Mouse (Mus musculus) liver, embryonic 14.5 days (tissue): ENCODE measurements at regions not wholly inside any gene's neighbourhood (a gene's known extent, or its start where the extent isn't known, plus 50 kb on each side); places are given as distances from the start of the nearest gene placed in this dataset.

Experiments used
- ATAC-seq: fragments of 200-750 bp; cut with Nextera tagmentation; 2 replicates; pipeline ENCODE4 v1.8.0; 2017; ENCODE audit warnings: moderate number of reproducible peaks, mild to moderate bottlenecking, moderate library complexity; ENCODE audit not compliant: insufficient read depth
- DNase-seq, 3 experiments: peaks; one replicate each; pipeline ENCODE4 v3.0.0-alpha.2; 2012 to 2013; ENCODE audit warnings: low read depth in 3 of 3, low spot score in 3 of 3
- H3K27ac ChIP-seq: fragments of 300-500 bp; sonication (generic); 2 replicates; pipeline ENCODE4 v1.5.1; 2014; ENCODE audit warnings: moderate library complexity, mild to moderate bottlenecking, control low read depth, inconsistent platforms
- H3K27me3 ChIP-seq: fragments of 300-500 bp; sonication (generic); 2 replicates; pipeline ENCODE4 v1.6.1; 2014; ENCODE audit warnings: mild to moderate bottlenecking, low read length, moderate library complexity; ENCODE audit not compliant: control insufficient read depth, insufficient read depth
- H3K36me3 ChIP-seq: fragments of 300-500 bp; sonication (generic); replicated peaks from 2 replicates; pipeline ENCODE4 v1.6.1; 2014; ENCODE audit warnings: low read depth; ENCODE audit not compliant: control insufficient read depth, insufficient read depth
- H3K4me1 ChIP-seq, 2 experiments: fragments of 200-500 bp in 1 of 2; fragments of 300-500 bp in 1 of 2; sonication (generic) in 1 of 2; replicated peaks; 2 replicates each; pipeline ENCODE4 v1.6.1; 2012 to 2014; ENCODE audit warnings: antibody characterized with exemption in 1 of 2, inconsistent platforms in 1 of 2, low read length in 1 of 2; ENCODE audit not compliant: control insufficient read depth in 2 of 2, insufficient read depth in 2 of 2
- H3K4me2 ChIP-seq: fragments of 300-500 bp; sonication (generic); 2 replicates; pipeline ENCODE4 v1.6.1; 2014; ENCODE audit warnings: low read depth, mild to moderate bottlenecking, control low read depth, moderate library complexity
- H3K4me3 ChIP-seq, 2 experiments: fragments of 200-500 bp in 1 of 2; fragments of 300-500 bp in 1 of 2; sonication (generic) in 1 of 2; 2 replicates each; pipeline ENCODE4 v1.5.1; 2012 to 2014; ENCODE audit warnings: low read depth in 2 of 2, low read length in 2 of 2, mild to moderate bottlenecking in 2 of 2, control low read depth in 1 of 2, inconsistent platforms in 1 of 2, moderate library complexity in 1 of 2; ENCODE audit not compliant: insufficient read depth in 1 of 2
- H3K9ac ChIP-seq: fragments of 300-500 bp; sonication (generic); replicated peaks from 2 replicates; pipeline ENCODE4 v1.6.1; 2014; ENCODE audit warnings: mild to moderate bottlenecking, control low read depth, moderate library complexity
- H3K9me3 ChIP-seq: fragments of 300-500 bp; sonication (generic); 2 replicates; pipeline ENCODE4 v1.6.1; 2016; ENCODE audit warnings: low read length, mixed read lengths; ENCODE audit not compliant: control insufficient read depth
- CTCF ChIP-seq: IDR thresholded peaks from 2 replicates; pipeline ENCODE4 v1.5.1; 2016; ENCODE audit warnings: antibody characterized with exemption, low read depth, control low read depth
- EP300 ChIP-seq: IDR thresholded peaks from 2 replicates; pipeline ENCODE4 v1.6.1; 2016; ENCODE audit warnings: antibody characterized with exemption, low read depth
- WGBS: fragments of 180-500 bp; shearing (Covaris S2); extraction: QIAGEN DNeasy Blood & Tissue Kit; methylation state at CpG from one replicate; pipeline ENCODE4 v1.1.7; 2014; ENCODE audit not compliant: insufficient replicate concordance; 5-methylcytosine and 5-hydroxymethylcytosine counted together

DNA sequence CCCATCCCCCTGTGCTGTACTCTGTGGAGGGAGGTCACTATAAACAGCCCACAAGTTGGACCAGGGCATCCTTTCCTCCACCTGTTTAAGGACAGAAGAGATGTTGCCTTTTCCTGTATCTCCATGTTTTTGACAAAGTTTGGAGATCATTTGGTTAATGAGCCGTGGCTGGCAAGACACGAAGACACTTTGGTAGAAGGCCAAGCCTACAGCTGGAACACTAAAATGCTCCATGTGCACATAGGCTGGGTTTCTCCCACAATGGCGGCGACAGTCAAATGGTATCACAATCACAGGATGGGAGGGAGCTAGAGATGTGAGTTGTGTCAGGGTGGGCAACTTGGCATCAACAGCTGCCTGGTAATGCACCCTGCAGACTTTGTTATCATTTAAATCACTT, 111.9 kb upstream of the Plxnc1 start:
- ATAC-seq (no peak), DNase-seq (no peak)
- H3K9ac ChIP-seq: no peak overlapping the region
- H3K27ac ChIP-seq: no peak overlapping the region
- no peaks in the 10 kb centered on the region for H3K9me3 ChIP-seq
- WGBS: 68% methylated on average over 4 of the region's 4 CpGs
- H3K4me3 ChIP-seq: no peak overlapping the region
- no peaks in the 10 kb centered on the region for H3K36me3 ChIP-seq
- H3K4me2 ChIP-seq: no peak overlapping the region
- no peaks in the 10 kb centered on the region for H3K4me1 ChIP-seq
- no peaks in the 10 kb centered on the region for H3K27me3 ChIP-seq
- no peak for TF ChIP-seq CTCF
- no peak for TF ChIP-seq EP300

DNA sequence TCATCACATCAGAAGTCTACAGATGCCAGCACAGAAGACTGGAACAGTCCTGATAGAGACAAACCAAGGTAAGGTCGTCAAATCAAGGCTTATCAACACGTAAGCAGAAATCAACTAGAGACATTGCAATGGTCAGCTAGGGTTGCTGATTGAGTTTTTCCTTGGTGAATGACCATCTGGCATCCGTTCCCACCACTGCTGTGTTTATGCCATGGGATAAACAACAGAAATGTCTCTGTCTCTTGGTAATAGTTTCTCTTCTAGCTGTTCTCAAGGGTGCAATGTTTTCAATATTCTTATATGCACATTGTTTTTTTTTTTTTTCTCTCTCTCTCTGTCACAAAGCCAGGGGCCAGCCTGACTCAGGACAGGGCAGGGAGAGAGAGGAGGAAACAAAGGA, 110.2 kb upstream of the Plxnc1 start:
- DNase-seq: no peak
- TF ChIP-seq CTCF: no peak
- H3K27ac ChIP-seq: no peak overlapping the region
- no peaks in the 10 kb centered on the region for H3K9me3 ChIP-seq
- no peak for ATAC-seq
- H3K4me1 ChIP-seq: no peaks in the 10 kb centered on the region
- H3K4me2 ChIP-seq: no peak overlapping the region
- 50% methylated on average over 3 of the region's 3 CpGs for WGBS
- H3K9ac ChIP-seq: no peak overlapping the region
- no peaks in the 10 kb centered on the region for H3K27me3 ChIP-seq
- no peak overlapping the region for H3K4me3 ChIP-seq
- H3K36me3 ChIP-seq: no peaks in the 10 kb centered on the region

DNA sequence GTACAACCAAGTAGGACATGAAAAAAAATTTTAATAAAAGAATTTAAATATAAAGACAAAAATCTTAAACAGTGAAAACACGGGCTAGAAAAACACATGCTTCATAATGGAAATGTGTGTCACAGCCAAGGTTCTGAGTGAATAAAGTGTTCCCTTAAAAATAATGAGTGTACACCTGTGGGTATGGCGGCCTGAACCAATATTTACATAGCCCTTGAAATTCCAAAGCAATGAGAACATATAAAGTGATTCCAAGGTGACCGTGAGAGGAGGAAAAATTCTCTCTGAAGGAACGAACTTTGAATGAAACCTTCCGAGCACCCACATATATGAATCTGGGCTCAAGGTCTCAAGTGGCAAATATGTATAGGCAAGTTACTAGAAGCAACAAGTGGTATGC, 104.2 kb upstream of the Plxnc1 start:
- TF ChIP-seq CTCF (no peak), EP300 (no peak)
- 66% methylated on average over 5 of the region's 5 CpGs for WGBS

DNA sequence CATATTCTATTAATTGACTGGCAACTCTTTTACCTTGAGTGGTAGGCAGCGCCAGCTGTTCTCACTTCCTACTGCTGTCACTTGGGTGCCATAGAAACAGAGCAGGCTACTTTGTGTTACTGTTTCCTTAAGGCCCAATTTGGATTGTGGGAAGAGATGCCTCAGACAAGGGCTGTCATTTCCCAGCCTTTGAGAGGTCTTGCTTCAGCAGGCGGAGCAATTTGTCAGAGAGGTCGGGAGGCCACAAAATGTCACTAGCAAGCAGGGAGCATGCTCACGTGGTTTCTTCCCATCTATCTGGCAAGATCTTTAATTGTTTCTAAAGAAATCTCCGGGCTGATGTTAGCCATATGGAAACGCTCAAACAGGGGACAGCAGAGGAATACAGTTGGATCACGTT, 99.3 kb upstream of the Plxnc1 start:
- Histone ChIP-seq H3K9ac (no peak overlapping the region), H3K4me2 (no peak overlapping the region), H3K36me3 (no peaks in the 10 kb centered on the region), H3K27me3 (no peaks in the 10 kb centered on the region), H3K9me3 (no peaks in the 10 kb centered on the region), H3K4me3 (no peak overlapping the region), H3K4me1 (no peaks in the 10 kb centered on the region), H3K27ac (no peak overlapping the region)
- no peak for TF ChIP-seq EP300
- no peak for TF ChIP-seq CTCF
- WGBS: 40% methylated on average over 7 of the region's 7 CpGs
- DNase-seq: no peak
- ATAC-seq: no peak

More for the DNA sequence above, 104.2 kb upstream of the Plxnc1 start:
- Histone ChIP-seq H3K9me3 (no peaks in the 10 kb centered on the region), H3K27ac (no peak overlapping the region), H3K36me3 (no peaks in the 10 kb centered on the region), H3K4me3 (no peak overlapping the region), H3K9ac (no peak overlapping the region), H3K27me3 (no peaks in the 10 kb centered on the region), H3K4me2 (no peak overlapping the region), H3K4me1 (no peaks in the 10 kb centered on the region)
- DNase-seq (no peak), ATAC-seq (no peak)

DNA sequence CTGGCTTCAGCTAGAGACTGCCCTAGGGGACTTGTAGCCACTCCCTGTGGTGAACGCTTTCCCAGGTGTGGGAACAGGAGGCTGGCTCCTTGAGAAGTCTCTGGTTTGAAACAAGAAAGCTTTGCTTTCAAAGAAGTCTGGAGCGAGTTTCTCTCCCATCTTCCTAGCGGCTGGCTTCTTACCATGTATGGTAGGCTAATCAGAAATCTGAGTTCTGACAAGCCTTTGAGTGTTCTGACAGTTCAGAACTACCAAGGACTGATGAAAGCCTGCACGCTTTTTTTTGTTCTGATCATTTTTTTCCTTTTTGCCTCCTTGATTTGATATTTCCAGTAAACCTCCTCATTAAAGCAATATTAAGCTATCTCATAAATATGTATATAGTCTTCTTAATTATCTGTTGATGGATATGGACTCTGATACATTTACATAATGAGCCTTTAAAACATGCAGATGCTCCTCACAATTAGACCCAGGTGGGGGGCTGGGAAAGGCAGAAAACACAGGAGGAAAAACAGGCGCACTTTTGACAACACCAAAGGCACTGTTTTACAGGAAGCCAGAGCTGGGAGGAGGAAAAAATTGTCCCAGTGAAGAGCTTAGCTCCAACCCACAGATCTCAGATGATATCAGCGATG, 95.7 kb upstream of the Plxnc1 start:
- no peak overlapping the region for H3K9ac ChIP-seq
- H3K36me3 ChIP-seq: no peaks in the 10 kb centered on the region
- H3K27me3 ChIP-seq: no peaks in the 10 kb centered on the region
- no peak overlapping the region for H3K4me2 ChIP-seq
- no peak for ATAC-seq
- TF ChIP-seq CTCF (no peak), EP300 (no peak)
- H3K4me3 ChIP-seq: no peak overlapping the region
- H3K9me3 ChIP-seq: no peaks in the 10 kb centered on the region
- no peaks in the 10 kb centered on the region for H3K4me1 ChIP-seq
- no peak overlapping the region for H3K27ac ChIP-seq
- 50% methylated on average over 6 of the region's 6 CpGs for WGBS
- no peak for DNase-seq
